Mouse (Mus musculus): ENCODE data around the gene Pnpla5. TPM values are rescaled to one million over a fixed set of nuclear protein-coding genes. Genes with fewer than 3 reads are reported as not detected.

The Pnpla5 gene
- polyA plus RNA-seq, 1 experiment = not detected

DNA sequence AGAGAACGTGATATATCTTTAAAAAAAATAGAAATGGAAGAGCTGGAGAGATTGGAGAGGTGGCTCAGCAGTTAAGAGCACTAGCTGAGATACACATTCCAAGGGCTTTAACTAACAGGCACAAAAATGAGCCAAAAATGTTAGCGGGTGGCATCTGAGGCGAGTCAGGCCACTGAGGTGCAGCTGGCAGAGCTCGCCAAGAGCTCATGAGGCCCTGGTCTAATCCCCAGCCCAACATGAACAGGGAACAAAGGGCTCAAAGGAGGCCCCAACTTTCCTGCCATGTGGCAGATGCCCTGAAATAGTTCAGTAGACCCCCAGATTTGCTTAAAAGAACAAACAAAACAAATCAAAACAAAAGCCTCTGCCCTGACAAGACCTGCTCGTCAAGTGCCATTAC is 18.0 kb upstream of the Pnpla5 start:
- Histone ChIP-seq H3K9me3 (ENCODE audit: control insufficient read depth, low read length) (no peaks in the 10 kb centered on the region), H3K4me1 (ENCODE audit: control insufficient read depth) (no peaks in the 10 kb centered on the region), H3K4me3 (replicated peaks) (no peak overlapping the region), H3K27me3 (ENCODE audit: control insufficient read depth) (no peaks in the 10 kb centered on the region), H3K36me3 (ENCODE audit: control insufficient read depth) (no peaks in the 10 kb centered on the region)
- TF ChIP-seq TAL1 (IDR thresholded peaks at IDR 0.05; ENCODE audit: low read length) (no peak), GATA1 (IDR thresholded peaks at IDR 0.05; ENCODE audit: low read length) (no peak)

DNA sequence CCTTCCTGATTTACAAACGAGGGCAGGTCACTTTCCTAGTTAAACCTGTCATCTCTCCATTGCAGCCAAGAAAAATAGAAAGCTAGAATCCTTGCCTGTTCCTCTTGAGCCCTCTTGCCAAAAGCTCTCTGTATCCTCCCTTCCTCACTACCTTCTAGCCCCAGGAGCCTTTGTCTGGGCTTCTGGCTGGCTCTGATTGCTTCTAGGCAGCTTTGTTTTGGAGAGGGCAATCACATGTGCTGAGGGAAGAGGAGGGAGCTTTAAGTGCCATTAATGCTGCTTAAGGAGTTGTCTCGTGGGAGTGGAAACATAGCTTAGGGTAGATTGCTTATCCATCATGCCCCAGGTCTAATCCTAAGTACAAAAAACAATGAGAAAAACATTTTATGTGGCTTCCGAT is 17.1 kb upstream of the Pnpla5 start:
- Histone ChIP-seq H3K4me3 (replicated peaks) (no peak overlapping the region), H3K4me1 (ENCODE audit: control insufficient read depth) (no peaks in the 10 kb centered on the region), H3K9me3 (ENCODE audit: control insufficient read depth, low read length) (no peaks in the 10 kb centered on the region), H3K27me3 (ENCODE audit: control insufficient read depth) (no peaks in the 10 kb centered on the region), H3K36me3 (ENCODE audit: control insufficient read depth) (no peaks in the 10 kb centered on the region)
- TF ChIP-seq TAL1 (IDR thresholded peaks at IDR 0.05; ENCODE audit: low read length) (no peak), GATA1 (IDR thresholded peaks at IDR 0.05; ENCODE audit: low read length) (no peak)

DNA sequence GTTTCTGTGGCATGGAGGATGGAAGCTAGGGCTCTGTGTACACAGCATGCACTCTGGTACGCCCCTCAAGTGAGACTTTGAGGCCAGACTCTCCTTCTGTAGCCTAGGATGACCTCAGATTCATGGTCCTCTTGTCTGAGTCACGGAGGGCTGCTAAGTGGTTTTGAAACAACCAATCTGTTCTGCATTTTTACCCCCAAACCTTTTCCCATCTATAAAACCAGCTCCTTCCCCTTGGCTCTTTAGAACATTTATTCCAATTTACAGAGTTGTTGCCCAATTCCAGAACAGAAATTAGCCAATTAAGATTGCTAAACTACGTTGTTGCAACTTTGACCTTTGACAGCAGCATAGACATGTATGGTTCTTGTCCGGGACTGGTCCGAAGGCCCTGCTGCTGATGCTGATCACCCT is 16.6 kb upstream of the Pnpla5 start:
- TF ChIP-seq TAL1 (IDR thresholded peaks at IDR 0.05; ENCODE audit: low read length) (no peak), GATA1 (IDR thresholded peaks at IDR 0.05; ENCODE audit: low read length) (no peak)
- H3K9me3 ChIP-seq (ENCODE audit: control insufficient read depth, low read length) = no peaks in the 10 kb centered on the region
- no peak overlapping the region for H3K4me3 ChIP-seq (replicated peaks)
- no peaks in the 10 kb centered on the region for H3K36me3 ChIP-seq (ENCODE audit: control insufficient read depth)
- no peaks in the 10 kb centered on the region for H3K27me3 ChIP-seq (ENCODE audit: control insufficient read depth)
- no peaks in the 10 kb centered on the region for H3K4me1 ChIP-seq (ENCODE audit: control insufficient read depth)

DNA sequence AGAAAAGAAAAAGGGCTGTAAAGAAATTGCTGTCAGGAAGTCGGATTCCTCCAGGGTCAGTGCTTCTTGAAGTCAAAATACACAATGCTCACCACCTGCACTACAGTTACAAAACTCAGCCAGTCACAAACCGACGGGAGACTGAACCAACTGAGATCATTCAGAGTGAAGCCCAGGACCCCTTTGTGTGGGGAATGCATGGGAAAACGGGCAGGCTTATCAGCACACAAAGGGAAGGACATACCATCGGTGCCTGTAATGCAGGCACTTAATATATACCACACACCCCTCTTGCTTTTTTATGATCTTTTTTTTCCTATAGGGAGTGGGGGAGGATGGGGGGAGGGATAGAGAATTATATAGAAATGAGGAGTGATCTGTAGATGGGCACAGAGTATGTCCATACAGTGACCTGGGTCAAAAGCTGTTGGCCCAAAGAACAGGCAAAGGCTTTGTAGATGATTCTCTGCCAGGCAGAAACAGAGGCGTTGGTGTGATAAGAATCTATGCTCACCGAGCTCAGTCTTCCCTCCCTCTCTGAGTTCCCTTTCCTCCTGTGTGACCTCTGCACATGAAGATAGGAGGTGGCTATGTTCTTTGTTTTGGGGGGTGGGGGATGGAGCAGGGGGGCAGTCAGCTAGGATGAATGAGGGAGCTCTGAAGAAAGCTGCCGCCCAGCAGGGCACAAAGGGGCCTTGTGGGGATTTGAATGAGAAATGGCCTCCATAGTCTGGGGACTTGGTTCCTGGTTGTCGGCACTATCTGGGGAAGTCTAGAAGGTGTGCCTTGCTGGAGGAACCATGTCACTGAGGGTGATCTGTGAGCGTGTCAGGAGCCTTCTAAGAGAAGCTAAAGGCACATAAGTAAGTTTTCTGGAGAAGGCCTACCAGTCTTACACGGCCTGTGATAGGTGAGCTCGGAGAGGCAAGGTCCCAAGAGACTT is 13.8 kb upstream of the Pnpla5 start:
- Histone ChIP-seq H3K9me3 (ENCODE audit: control insufficient read depth, low read length) (no peaks in the 10 kb centered on the region), H3K27me3 (ENCODE audit: control insufficient read depth) (no peaks in the 10 kb centered on the region), H3K4me1 (ENCODE audit: control insufficient read depth) (no peaks in the 10 kb centered on the region), H3K36me3 (ENCODE audit: control insufficient read depth) (no peaks in the 10 kb centered on the region), H3K4me3 (replicated peaks) (no peak overlapping the region)
- no peak for TF ChIP-seq TAL1 (IDR thresholded peaks at IDR 0.05; ENCODE audit: low read length)
- TF ChIP-seq GATA1 (IDR thresholded peaks at IDR 0.05; ENCODE audit: low read length) = no peak

DNA sequence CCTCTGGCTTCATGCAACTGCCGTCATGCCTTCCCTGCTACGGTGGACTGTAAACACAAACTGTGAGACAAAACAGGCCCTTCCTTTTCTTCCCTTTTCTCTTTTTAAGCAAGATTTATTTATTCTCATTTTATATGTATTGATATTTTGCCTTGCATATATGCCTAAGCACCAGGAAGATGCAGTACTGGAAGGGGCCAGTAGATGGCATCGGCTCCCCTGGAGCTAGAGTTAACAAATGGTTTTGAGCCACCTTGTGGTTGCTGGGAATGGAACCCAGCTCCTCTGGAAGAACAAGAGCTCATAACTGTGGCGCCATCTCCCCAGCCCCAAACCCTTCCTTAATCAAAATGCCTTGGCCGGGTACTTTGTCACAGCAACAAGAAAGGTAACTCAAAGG is 12.5 kb upstream of the Pnpla5 start:
- Histone ChIP-seq H3K27me3 (ENCODE audit: control insufficient read depth) (no peaks in the 10 kb centered on the region), H3K9me3 (ENCODE audit: control insufficient read depth, low read length) (no peaks in the 10 kb centered on the region), H3K4me3 (replicated peaks) (no peak overlapping the region), H3K4me1 (ENCODE audit: control insufficient read depth) (no peaks in the 10 kb centered on the region), H3K36me3 (ENCODE audit: control insufficient read depth) (no peaks in the 10 kb centered on the region)
- TF ChIP-seq TAL1 (IDR thresholded peaks at IDR 0.05; ENCODE audit: low read length) = no peak
- no peak for TF ChIP-seq GATA1 (IDR thresholded peaks at IDR 0.05; ENCODE audit: low read length)

DNA sequence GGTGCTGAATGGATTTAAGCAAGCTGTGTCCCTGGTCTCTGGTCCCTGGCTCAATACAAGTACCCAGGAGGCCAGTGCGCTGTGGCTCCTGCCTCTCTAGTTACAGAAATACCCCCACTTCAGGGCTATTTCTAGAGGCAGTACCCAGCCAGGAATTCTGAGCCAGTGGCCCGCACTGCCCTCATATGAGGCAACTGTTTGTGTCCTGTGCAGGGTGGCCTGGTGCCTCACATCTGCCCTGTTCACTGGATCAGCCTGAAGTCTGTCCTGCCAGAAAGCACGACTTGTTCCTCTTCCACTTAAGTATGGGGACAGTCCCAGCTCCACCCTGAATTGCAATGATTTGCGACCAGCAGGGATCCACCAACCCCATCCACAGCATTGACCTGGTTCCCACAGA is 10.5 kb upstream of the Pnpla5 start:
- TF ChIP-seq TAL1 (IDR thresholded peaks at IDR 0.05; ENCODE audit: low read length) = no peak
- TF ChIP-seq GATA1 (IDR thresholded peaks at IDR 0.05; ENCODE audit: low read length) = no peak
- no peaks in the 10 kb centered on the region for H3K9me3 ChIP-seq (ENCODE audit: control insufficient read depth, low read length)
- no peaks in the 10 kb centered on the region for H3K4me1 ChIP-seq (ENCODE audit: control insufficient read depth)
- H3K27me3 ChIP-seq (ENCODE audit: control insufficient read depth) = no peaks in the 10 kb centered on the region
- H3K4me3 ChIP-seq (replicated peaks) = no peak overlapping the region
- H3K36me3 ChIP-seq (ENCODE audit: control insufficient read depth) = no peaks in the 10 kb centered on the region

DNA sequence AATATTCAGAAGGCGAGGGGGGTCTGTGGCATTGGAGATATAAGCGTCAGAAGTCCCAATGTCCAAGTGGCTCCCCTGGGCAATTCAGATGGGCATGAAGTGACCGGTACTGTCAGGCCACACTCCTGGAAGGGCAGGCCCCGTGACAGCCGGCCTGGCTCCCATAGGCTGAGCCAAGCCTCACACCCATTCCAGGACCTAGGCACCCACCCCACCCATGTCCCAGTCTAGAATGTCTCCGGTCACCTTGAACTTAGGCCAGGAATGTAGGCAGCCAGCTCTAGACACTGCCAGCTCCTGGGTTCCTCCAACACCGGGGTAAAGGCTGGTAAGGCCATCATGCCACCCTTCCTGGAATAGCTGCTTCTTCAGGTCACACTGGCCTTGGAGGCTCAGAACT is 9.0 kb upstream of the Pnpla5 start:
- Histone ChIP-seq H3K4me3 (replicated peaks) (no peak overlapping the region), H3K27me3 (ENCODE audit: control insufficient read depth) (no peaks in the 10 kb centered on the region), H3K4me1 (ENCODE audit: control insufficient read depth) (no peaks in the 10 kb centered on the region), H3K36me3 (ENCODE audit: control insufficient read depth) (no peaks in the 10 kb centered on the region), H3K9me3 (ENCODE audit: control insufficient read depth, low read length) (no peaks in the 10 kb centered on the region)
- TF ChIP-seq TAL1 (IDR thresholded peaks at IDR 0.05; ENCODE audit: low read length) = no peak
- TF ChIP-seq GATA1 (IDR thresholded peaks at IDR 0.05; ENCODE audit: low read length) = no peak

DNA sequence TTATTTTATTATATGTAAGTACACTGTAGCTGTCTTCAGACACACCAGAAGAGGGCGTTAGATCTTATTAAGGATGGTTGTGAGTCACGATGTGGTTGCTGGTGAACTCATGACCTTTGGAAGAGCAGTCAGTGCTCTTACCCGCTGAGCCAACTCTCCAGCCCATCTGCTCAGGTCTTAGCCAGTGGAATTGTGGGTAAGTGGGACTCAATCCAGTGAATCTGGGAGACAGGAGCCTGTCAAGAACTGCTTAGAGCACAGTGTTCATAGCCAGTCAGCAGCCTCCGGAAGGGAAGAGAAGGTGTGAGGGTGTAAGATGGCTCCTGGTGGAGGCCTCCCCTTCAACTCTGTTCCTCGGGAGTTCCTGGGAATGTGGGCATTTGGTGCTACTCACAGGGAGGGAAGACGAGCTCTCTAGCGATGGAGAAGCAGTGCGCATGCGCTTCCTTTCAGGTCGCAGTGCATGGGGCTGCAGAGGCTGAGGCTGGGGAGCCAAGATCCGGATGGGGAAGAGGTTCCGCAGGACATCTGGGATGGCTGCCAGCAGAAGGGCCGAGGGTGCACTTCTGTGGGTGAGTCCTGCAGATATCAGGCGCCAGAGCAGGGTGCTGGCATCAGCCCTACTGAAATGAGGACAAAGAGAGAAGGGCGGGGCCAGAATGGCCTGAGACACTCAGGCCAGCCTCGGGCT is 8.3 kb upstream of the Pnpla5 start:
- Histone ChIP-seq H3K4me1 (ENCODE audit: control insufficient read depth) (no peaks in the 10 kb centered on the region), H3K9me3 (ENCODE audit: control insufficient read depth, low read length) (no peaks in the 10 kb centered on the region), H3K27me3 (ENCODE audit: control insufficient read depth) (no peaks in the 10 kb centered on the region), H3K4me3 (replicated peaks) (no peak overlapping the region), H3K36me3 (ENCODE audit: control insufficient read depth) (no peaks in the 10 kb centered on the region)
- TF ChIP-seq TAL1 (IDR thresholded peaks at IDR 0.05; ENCODE audit: low read length) (no peak), GATA1 (IDR thresholded peaks at IDR 0.05; ENCODE audit: low read length) (no peak)

DNA sequence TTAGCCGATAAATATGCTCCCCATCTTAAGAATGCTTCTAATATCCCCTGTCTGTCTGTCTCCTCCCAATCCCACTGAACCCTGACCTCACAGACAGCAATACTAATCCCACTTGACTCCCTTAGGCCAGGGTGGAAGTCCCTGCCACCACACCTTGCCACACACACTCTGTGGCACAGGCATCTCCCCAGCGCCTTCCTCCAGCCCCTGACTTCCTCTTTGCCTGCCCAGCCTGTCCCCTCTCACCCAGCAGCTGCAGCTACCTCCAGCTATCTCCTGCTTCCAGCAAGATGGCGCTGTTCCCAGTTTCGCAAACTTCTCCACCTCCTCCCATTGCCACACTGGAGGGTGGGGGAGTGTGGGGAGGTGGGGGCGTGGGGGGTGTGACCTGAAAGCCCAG is 3.9 kb upstream of the Pnpla5 start:
- Histone ChIP-seq H3K4me1 (ENCODE audit: control insufficient read depth) (no peaks in the 10 kb centered on the region), H3K27me3 (ENCODE audit: control insufficient read depth) (no peaks in the 10 kb centered on the region), H3K9me3 (ENCODE audit: control insufficient read depth, low read length) (no peaks in the 10 kb centered on the region), H3K4me3 (replicated peaks) (no peak overlapping the region), H3K36me3 (ENCODE audit: control insufficient read depth) (no peaks in the 10 kb centered on the region)
- TF ChIP-seq GATA1 (IDR thresholded peaks at IDR 0.05; ENCODE audit: low read length) = no peak
